Mouse (Mus musculus) spleen, adult 2 months (tissue): ENCODE data around the gene Unk.
"Not testable (repeated sequence)": the region's sequence is repeated elsewhere in the genome, so short reads cannot be mapped to it uniquely, and the experiment has no call there.

Experiments used
- CTCF ChIP-seq: fragments of 200-500 bp; IDR thresholded peaks from 2 replicates; pipeline ENCODE4 v1.5.1; 2011; ENCODE audit warnings: mild to moderate bottlenecking, inconsistent platforms; ENCODE audit not compliant: insufficient read depth, insufficient read length, insufficient replicate concordance; ENCODE audit errors: extremely low read depth
- POLR2A ChIP-seq: fragments of 200-500 bp; IDR thresholded peaks from 2 replicates; pipeline ENCODE4 v1.6.1; 2011; ENCODE audit warnings: low read depth, low read length, inconsistent platforms

- not testable (repeated sequence) for TF ChIP-seq CTCF, POLR2A
Measured at GRCm38 (mm10) chr11:116018867-116019266, 11.3 kb upstream of the Unk start.
